Mouse (Mus musculus): ENCODE results near the gene Pnisr.
A peak's percentile ranks its signal among the peaks of the same experiment; 100 is the strongest.

GRCm38 (mm10) chr4:21814029-21814428, 33.4 kb upstream of the Pnisr start:
- TF ChIP-seq POLR2A (IDR thresholded peaks at IDR 0.05; ENCODE audit: extremely low read depth, insufficient read depth, low read length) (no peak), CTCF (IDR thresholded peaks at IDR 0.05; ENCODE audit: low read depth, low read length) (peak; percentile 59)
